Mouse (Mus musculus) ES-CJ7 (cell line): ENCODE data around the gene Usp32.

ENCODE experiments used
- DNase-seq: peaks from one replicate; pipeline ENCODE4 v3.0.0; 2011; ENCODE audit warnings: low read depth, low spot score

Gene Usp32

DNA sequence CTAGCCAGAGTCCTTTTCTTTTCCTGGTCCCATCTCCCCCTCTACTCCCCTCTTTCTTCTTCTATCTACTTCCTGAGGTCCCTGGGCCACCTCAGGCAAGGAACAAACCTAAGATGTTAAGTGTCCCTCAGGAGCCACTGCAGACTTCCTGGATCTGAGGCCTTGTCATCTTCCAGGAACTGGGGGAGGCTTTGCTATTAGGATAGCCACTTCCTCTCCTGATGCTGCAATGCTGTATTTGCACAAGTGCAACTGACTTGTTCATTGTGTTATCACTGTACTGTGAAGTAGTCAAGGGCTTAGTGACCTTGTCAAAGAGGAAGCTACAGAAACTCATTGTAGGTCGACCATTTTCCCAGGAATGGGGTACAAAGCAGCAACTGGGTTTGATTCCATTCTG, 160.6 kb downstream of the Usp32 start:
- no peak for DNase-seq

DNA sequence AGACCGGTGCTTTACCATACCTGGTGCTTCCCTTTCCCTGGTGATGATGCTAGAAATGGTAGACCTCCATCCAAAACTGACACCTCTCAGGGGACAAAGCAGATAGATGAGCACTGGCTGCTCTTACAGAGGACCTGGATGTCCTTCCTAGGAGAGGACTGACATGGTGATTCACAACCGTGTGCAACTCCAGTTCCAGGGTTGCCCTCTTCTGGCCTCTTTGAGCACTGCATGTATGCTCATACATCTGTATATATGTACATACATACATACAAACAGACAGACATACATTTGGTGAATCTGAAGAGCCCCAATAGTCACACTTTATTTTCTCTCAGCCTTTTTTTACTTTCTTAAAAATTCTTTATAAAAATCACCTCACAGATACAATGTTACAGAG, 161.8 kb downstream of the Usp32 start:
- peak; percentile 71 for DNase-seq

DNA sequence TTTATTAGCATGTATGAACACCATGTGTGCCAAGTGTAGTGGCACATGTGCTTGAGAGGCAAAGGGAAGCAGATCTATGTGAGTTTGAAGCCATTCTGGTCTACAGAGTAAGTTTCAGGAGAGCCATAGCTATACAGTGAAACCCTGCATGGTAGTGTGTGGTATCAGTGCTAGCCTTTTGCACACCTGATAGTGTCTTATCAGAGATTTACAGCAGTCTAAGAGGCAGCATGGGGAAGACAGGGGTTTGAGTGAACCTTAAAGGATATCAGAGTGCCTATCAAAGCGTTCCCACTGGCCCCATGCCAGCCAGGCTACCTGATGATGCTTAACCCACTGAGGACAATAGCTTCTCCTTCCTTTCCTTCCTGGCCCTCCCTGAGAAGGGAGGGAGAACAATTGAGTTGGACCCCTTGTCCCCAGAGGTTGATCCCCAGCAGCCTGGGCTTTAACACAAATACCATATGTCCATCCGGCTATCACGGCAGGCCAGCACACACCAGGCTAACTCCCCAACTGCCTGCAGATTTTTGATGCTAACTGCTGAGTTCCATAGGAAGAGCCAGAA, 162.5 kb downstream of the Usp32 start:
- DNase-seq, result no peak

DNA sequence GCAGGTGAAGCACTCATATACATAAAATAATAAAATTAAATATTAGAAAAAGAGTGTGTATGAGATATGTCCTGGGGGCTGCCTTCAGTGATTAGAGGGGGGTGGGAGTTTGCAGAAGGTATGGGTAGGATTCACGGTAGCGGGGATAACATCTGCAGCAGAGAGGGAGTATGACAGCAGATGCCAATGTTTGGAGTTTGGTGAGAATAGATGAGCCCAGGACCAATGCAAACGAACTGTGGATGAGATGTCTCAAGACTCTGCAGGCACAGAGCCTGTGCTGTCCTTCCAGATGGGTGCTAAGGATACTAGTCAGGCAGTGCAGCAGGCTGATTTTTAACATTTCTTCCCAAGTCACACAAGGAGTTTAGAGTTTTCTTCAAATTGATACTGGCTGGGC, 163.3 kb downstream of the Usp32 start:
- no peak for DNase-seq

DNA sequence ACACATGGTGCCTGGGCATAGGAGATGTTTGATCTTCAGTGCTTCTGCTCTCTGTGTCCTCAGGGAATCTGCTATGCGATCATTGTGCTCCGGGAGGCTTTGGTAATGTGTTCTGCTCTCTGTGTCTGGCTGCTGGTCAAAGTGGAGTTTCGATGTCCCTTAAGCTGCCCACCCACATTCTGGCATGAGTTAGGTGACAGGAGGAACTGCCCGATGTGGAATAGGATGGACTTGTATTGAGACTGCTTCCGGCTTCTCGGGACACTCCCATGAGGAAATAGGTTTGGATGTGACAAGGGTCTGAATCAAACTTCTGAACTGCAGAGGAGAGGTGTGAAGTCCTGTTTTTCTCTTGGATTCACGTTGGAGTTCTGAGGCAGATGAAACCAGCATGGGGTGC, 165.4 kb downstream of the Usp32 start:
- no peak for DNase-seq

DNA sequence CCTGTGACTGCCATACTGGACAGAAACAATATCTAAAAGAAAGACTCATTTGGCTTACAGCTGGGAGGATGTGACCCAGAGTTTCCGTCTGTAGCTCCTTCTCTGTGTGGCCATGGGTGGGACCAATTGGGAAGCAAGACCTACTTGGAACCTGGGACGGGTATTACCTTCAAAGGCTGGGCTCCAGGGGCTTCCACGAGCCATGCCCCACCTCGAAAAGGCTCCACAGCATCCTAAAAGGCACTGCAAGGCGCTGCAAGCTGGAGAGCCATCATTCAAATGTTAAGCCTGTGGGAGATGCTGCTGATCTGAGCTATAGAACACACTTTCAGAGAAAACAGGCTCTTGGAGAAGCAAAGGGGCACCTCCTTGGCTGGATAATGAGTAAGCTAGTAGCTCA, 166.3 kb downstream of the Usp32 start:
- DNase-seq, result no peak

DNA sequence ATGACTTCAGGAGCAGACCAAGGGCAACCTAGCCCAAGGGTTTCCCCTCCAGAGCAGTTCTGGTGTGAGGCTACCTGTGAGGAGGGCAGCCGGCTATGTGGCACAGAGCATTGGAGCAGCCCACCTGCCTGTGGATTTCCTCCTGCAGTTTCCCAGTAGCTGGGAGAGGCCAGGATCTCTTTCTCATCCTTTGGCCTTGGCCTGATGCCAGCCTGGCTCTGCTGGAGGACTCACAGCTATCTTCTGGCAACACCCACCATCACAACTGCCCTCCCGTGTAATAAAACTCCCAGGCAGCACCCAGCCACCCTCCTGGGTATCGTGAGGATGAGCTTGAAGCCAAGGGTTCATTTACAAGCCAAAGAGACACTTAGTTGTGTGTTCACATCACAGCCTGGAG, 167.9 kb downstream of the Usp32 start:
- DNase-seq, result no peak

DNA sequence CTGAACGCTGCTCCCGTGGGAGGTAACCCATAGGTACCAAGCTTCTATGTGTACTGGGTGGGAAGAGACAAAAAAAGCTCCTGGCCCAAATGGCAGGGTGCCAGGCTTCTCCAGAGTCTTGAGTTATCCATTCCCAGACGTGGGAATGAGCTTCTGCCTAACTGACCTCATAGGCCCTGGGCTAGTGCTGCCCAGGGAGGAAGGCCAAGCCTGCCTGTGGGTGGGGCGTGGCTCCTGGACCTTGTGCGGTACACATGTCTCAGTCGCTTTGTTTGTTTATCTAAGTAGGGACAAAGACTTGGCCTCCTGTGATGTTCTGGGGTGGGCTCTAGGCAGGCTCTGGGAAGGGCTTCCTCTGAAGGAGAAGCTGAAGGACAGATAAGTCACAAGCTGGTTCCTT, 171.2 kb downstream of the Usp32 start:
- no peak for DNase-seq

DNA sequence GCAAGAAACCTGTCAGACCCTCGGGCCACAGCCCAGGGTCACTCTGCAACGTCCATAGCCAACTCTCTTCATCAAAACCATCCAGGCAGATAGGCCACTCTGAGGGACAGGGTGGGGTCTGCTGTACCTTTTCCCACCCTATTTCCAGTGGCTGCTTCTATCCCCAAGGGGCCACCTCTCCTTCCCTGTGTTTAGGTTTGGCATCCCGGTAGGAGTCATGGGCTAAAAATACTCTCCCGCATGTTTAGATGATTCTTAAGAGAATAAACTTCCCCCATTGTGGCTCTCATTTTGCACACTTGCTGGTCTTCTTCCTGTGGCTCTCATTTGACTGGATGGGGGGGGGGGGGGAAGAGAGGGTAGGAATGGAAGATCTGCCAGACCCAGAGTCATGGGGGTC, 171.7 kb downstream of the Usp32 start:
- DNase-seq, result no peak

DNA sequence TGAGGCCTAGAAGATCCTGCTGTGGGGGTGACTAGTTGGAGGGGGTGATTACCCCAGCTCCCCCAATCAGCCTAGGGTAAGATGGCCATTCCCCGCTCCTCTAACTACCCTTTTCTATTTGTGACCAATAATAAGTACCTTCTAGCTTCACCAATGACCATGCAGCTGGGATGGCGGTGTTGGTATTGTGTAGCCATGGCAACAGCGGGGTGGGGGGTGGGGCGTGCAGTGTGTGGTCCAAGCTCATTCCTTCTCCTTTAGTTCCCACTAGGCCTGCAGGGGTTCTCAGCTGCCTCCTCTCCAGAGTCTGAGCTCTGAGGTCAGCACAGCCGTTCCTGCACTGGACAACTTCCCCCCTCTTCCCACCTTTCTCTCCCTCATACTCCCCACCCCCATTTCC, 172.8 kb downstream of the Usp32 start:
- DNase-seq, result no peak

DNA sequence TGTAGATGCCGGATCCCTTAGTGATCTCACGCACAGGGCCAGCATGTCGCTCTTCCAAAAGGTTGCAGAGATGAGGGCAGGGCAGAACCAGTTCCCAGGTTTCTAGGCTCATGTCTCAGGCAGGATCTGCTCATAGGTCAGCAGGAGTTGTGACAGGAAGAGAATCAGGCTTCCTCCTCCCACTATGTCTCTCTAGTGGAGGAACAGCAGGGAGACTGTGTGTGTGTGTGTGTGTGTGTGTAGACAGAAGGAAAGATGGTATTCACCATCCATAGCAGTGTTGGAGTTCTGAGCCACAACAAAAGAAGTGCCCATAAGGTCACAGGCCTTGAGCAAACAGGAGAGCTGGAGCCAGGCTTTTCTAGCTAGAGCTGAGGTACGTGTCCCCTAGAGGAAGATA, 173.3 kb downstream of the Usp32 start:
- DNase-seq, result no peak

DNA sequence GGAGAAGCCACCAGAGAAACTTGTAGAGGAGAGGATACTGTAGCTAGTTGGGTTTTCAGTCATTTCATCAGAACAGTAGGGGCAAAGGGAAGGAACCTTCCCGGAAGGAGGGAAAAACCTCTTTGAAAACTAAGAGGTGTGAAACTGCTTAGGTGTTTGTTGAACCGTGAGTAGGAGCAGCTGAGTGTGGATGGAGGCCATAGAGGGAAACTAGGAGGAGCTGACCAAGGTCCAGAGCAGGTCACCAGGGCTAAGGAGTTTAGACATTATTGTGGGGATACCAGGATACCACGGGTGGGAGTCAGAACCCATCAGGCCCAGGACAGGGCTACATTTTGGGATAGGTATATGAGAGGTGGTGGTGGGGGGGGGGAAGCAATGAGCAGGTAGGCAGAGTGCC, 176.4 kb downstream of the Usp32 start:
- DNase-seq, result no peak

DNA sequence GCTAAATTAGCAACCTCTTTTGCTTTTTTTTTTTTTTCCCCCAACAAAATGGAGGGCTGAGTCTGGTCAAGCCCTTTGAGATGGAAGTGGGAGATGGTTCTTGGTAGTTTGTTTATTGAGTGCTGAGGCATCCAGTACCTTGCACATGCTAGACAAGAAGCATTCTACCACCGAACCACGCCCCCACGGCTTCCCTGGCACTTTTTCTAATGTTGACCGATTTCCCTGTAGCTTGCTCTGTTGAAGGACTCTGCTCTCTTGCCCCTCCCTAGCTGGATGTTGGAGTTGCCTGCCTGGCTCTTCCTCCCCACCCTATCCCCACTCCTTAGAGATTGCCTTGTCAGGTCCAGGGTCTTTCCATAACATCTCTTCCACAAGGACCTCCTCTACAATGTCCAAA, 177.4 kb downstream of the Usp32 start:
- no peak for DNase-seq

DNA sequence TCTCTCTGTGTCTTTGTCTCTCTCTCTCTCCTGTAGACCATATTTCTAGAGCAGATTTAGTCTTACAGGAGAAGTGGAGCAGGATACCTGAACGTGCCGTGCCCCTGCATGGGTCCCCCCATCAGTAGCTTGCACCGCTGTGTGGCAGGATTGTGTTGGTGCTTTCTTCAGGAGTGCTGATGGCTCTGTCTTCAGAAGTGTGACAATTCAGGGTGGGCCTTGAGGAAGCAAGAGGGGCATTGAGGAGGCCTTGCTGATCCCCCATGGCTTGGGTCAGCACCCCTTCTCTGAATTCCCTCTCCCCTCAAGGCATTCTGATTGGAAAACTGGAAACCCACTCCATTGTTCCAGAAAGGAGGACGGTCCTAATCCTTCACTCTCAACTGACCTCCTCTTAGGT, 178.4 kb downstream of the Usp32 start:
- no peak for DNase-seq

DNA sequence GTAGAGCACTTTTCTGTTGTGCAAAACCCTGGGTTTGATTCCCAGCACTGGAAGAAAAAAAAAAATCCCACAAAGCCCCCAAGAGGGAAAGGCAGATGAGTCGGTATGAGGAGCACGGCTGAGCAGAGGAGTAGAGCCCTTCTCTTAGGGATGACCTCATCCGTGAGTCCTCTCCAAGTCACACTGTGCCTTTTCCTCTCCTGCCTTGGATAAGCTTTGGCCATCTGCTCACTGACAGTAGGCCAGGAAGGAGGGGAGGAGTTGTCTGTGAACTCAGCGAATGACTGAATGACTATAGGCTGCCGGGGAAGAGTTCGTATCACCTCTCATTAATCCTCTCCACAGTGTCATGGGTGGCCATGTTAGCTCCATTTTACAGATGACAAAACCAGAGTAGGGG, 179.2 kb downstream of the Usp32 start:
- DNase-seq, result no peak

DNA sequence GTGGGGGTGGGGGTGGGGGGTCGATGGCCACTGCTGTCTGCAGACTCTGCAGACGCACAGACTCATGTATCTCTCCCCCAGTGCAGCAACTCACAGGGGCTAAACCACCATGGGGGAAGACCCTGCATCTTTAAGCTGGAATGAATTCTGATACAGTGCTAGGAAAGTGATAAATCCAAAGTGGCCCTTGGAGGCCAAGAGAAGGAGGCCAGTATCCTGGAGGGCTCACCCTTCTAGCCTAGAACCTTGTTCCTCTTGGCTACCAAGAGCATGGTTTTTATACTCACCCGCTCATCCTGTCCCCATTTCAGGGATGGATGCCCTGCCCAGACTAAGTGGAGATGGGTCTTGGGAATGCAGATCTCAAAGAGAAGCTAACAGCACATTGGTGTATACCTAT, 179.7 kb downstream of the Usp32 start:
- no peak for DNase-seq

DNA sequence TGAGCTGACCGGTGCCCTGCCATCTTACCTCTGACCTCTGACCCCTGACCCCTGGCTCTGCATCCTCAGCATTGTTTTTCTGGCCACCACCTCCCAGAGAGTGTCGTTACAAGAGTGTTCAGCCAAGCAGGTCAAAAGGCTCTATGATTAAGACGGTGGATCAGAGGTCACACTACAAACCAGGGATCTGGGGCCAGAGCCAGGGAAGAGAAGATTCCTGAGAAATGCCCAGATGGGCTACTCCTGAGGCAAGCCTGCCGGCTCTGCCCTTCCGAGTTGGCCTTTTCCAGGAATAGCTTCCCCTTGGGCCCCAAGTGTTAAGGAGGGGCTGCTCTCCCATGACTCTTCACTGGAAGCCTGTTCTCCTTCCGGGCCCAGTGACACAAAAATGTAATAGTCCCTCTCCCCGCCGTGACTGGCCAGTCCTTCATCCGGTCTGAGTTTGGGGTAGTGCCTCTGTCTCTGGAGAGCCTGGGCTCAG, 180.2 kb downstream of the Usp32 start:
- DNase-seq, result no peak

DNA sequence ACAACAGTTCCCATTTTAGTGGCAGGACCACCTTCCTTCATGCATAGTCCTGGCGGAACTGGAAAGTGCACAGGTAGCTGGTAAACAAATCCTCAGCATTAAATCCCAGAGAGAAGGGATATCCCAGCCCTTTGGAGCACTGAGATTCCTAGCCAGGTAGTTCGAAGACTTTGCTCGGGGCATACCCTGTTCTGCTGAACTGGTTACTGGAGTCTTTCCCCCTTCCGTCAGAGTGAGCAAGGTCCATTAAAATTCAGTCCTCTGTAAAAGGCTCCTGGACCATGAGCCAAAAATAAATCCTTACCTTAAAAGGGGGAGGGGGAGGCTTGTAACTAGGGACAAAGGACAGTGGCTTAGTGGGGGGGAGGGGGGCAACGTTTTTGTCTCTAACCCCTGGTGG, 180.8 kb downstream of the Usp32 start:
- DNase-seq, result no peak

DNA sequence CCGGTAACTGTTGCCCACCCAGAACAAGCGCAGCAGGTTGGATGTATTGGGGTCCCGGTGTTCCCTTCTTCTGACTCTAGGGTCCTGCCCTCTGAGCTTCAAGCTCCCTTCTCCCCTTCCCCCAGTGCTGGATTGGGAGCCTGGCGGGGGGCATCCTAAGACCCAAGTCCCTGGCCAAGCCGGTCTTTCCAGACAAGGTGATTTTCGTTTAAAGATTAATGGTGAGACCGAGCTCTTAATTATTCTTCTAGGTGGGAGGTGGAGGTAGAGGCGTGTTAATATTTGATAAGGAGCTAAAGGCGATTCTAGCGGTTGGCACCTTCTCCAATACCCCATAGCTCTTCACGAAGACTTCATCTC, 181.7 kb downstream of the Usp32 start:
- DNase-seq, result no peak

DNA sequence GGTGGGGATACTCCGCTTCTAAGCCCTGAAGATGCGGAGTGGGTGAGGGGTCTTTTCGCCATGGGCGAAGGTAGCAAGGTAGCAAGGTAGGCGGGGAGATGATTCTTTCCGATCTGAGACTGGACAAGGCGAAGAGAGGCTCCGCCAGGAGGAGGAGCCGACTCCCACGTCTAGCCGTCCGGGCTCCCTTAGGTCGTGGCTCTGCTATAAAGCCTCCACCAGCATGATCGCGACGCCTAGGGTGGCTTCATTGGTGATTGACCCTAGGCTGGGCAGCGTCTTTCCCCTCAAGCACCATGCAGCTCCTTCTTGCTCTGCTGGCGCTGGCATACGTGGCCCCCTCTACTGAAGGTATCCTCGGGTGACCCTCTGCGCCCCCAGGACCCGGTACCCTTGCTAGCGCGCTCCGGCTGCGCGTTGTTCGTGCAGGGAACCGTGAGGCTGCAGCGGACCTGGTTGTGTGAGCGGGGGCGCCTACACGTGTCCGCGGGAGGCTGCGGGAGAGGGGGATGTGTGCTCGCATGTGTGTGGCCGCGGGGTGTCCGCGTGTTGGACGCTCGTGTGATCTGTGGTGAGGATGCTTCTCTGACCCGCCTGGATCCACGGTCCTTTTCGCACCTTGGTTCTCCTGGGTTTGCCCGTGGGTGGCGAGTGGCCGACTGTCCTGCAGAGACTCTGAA, 182.2 kb downstream of the Usp32 start, which contains the start of gene Car4:
TSS of gene Car4 (plus strand) at position 196 of the 680 bp plus-strand sequence.
- peak; percentile 41 for DNase-seq

DNA sequence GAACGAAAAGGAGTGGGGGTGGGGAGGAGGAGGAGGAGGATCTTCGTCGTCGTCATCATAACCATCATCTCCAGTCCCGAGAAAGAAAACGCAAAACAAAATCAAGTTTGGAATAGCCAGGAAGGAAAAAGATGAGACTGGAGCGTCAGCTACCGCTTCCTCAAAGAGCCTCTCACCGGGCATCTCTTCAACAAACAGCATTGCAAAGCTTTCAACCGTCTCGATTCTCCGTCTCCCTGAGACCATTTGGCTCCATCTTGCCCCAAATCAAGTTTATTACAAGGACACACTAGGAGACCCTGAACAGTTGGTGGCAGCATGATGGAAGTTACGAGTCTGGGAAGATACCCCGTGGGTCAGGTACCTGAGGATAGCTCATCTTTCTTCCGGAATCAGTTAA, 182.8 kb downstream of the Usp32 start:
- no peak for DNase-seq

DNA sequence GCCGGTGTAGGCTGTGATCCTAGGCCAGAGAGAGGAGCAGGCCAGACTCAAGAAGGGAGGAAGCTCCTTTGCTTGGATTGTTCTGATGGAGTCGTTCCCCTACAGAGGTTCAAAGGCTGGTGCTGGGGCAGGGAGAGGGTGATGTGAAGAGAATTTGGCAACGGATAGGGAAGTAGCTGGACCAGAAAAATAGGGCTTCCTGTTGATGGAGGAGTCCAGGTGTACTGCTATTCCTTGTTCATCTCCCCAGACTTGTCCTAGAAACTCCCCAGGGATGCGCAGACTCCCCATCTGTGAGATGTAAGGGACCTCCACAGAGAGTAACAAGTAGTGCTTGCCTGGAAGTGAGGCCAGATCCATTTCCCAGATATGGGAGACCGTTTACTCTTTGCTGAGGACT, 183.6 kb downstream of the Usp32 start:
- DNase-seq, result no peak

DNA sequence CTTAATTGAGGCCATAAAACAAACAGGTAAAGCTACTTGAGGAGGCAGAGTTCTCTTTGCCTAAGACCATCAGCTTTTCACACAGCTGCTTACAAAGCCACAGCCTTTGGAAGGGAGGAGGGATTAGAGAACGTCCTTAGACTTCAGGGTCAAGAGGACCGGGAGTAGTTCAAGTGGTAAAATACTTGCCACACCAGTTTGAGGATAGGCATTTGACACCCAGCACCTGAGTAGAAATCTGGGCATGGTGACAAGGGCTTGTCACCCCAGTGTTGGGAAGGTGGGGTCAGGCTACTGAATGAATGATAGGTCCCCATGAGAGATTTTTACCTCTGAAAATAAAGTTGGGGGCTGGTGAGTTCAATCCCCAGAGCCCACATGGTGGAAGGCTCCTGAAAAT, 187.3 kb downstream of the Usp32 start:
- no peak for DNase-seq

DNA sequence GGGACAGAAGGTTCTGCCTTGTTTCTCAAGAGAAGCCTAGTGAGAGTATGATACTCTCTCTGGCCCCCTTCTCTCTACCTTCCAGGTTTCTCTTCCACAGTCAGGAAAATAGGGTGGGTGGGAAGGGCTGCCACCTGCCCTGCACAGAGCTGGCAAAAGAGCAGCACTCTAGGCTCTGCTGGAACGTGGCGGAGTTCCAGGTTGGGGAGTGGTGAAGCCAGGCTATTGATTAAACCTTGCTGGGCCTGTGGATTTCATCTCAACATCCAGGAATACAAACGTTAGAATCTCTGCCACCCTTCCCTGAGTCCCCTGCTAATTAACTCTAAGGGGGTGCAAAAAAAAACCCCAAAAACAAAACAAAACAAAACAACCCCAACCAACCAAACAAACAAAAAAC, 191.4 kb downstream of the Usp32 start:
- no peak for DNase-seq
